Mouse (Mus musculus) G1E (cell line): ENCODE data around the gene Myo1d.

Experiments used
- CTCF ChIP-seq: IDR thresholded peaks from 2 replicates; pipeline ENCODE4 v1.5.1; 2012; ENCODE audit warnings: low read depth, low read length, inconsistent platforms, mixed read lengths
- GATA1 ChIP-seq: IDR thresholded peaks from 2 replicates; pipeline ENCODE4 v1.6.1; 2012; ENCODE audit warnings: borderline replicate concordance, low read length, inconsistent platforms, mixed read lengths
- POLR2AphosphoS5 ChIP-seq: IDR thresholded peaks from 2 replicates; pipeline ENCODE4 v1.6.1; 2012; ENCODE audit warnings: low read depth, low read length, inconsistent platforms; ENCODE audit not compliant: insufficient replicate concordance
- TAL1 ChIP-seq: conservative IDR thresholded peaks from 2 replicates; pipeline ENCODE4 v1.6.1; 2012; ENCODE audit warnings: low read depth, low read length, inconsistent platforms, mixed read lengths

- TF ChIP-seq POLR2AphosphoS5 = no peak
- no peak for TF ChIP-seq CTCF
- TF ChIP-seq GATA1 = no peak
- TF ChIP-seq TAL1 = no peak
Measured at GRCm38 (mm10) chr11:80664261-80664660, 115.6 kb downstream of the Myo1d start.
